Mouse (Mus musculus): Measurements from ENCODE around the gene Gpkow. TPM values are rescaled to one million over a fixed set of nuclear protein-coding genes. Genes with fewer than 3 reads are reported as not detected.

Gene Gpkow
- polyA plus RNA-seq, 1 experiment from 2014 or later, result 18.5 TPM

DNA sequence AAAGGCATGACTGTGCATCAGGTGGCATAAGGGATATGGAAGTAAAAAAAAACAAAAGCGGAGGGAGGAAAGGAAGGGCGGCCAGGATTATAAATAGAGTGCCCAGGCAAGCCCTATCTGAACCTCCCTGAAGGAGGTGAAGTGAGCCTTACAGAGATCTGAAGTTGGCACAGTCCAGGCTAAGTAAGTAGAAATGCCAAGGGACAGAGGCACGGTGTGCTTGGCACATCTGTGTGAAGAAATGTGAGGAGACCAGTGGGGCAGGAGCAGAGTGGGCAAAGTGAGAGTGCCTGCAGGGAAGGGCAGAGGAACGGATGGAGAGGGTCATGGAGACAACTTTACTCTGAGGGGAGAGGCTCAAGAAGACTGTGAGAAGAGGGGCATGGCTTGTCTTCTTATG is 35.8 kb upstream of the Gpkow start:
- TF ChIP-seq EP300 (optimal IDR thresholded peaks at IDR 0.05) (no peak), CTCF (IDR thresholded peaks at IDR 0.05; ENCODE audit: low read depth) (no peak)
- WGBS, result 74% methylated on average over 4 of the region's 4 CpGs
- Histone ChIP-seq H3K27me3 (ENCODE audit: control insufficient read depth, insufficient read depth, low read length) (no peaks in the 10 kb centered on the region), H3K27ac (replicated peaks) (no peak overlapping the region), H3K9ac (ENCODE audit: low read length) (no peak overlapping the region), H3K4me1 (replicated peaks; ENCODE audit: control insufficient read depth, insufficient read depth) (no peaks in the 10 kb centered on the region), H3K4me2 (replicated peaks; ENCODE audit: low read depth) (no peak overlapping the region), H3K4me3 (ENCODE audit: low read depth, low read length) (no peak overlapping the region), H3K36me3 (ENCODE audit: control insufficient read depth, insufficient read depth, low read length) (no peaks in the 10 kb centered on the region), H3K9me3 (ENCODE audit: control insufficient read depth, low read length) (no peaks in the 10 kb centered on the region)
- no peak for DNase-seq (ENCODE audit: low spot score)
- no peak for ATAC-seq (ENCODE audit: low FRiP score, low TSS enrichment)

DNA sequence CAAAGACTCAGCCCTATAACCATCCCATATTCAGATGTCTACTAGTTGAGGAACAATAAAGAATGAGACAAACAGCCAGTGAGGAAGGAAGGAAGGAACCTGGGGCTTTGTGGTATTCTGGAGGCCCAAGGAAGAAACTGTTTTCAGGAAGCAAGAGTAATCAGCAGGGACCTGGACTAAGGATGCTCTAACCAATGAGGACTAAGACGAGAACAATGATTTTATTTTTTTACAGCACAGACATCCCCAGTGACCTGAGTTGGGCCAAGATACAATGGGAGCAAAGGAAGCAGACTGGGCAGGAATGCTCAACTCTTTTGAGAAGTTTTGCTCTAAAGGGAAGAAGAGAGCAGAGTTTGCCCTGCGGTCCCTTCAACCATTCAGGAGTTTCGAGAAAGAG is 34.0 kb upstream of the Gpkow start:
- Histone ChIP-seq H3K27me3 (ENCODE audit: control insufficient read depth, insufficient read depth, low read length) (no peaks in the 10 kb centered on the region), H3K9me3 (ENCODE audit: control insufficient read depth, low read length) (no peaks in the 10 kb centered on the region), H3K4me2 (replicated peaks; ENCODE audit: low read depth) (no peak overlapping the region), H3K27ac (replicated peaks) (no peak overlapping the region), H3K4me3 (ENCODE audit: low read depth, low read length) (no peak overlapping the region), H3K4me1 (replicated peaks; ENCODE audit: control insufficient read depth, insufficient read depth) (no peaks in the 10 kb centered on the region), H3K36me3 (ENCODE audit: control insufficient read depth, insufficient read depth, low read length) (no peaks in the 10 kb centered on the region), H3K9ac (ENCODE audit: low read length) (no peak overlapping the region)
- no peak for TF ChIP-seq CTCF (IDR thresholded peaks at IDR 0.05; ENCODE audit: low read depth)
- TF ChIP-seq EP300 (optimal IDR thresholded peaks at IDR 0.05), result no peak
- WGBS, result 70% methylated on average over 3 of the region's 3 CpGs
- DNase-seq (ENCODE audit: low spot score) (no peak), ATAC-seq (ENCODE audit: low FRiP score, low TSS enrichment) (no peak)

DNA sequence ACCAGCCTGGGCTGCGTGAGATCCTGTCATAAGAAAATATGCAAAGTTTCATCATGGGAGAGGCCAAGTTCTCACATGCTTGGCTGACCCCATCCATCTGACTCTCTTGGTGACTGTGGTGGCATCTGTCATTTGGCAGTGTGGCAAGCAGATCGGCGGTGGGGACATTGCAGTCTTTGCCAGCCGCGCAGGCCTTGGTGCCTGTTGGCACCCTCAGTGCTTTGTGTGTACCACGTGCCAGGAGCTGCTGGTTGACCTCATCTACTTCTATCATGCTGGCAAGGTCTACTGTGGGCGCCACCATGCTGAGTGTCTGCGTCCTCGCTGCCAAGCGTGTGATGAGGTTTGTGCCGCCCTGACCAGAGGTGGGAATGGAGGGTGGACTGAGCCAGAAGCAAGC is 32.1 kb upstream of the Gpkow start:
- H3K27me3 ChIP-seq (ENCODE audit: control insufficient read depth, insufficient read depth, low read length), result no peaks in the 10 kb centered on the region
- no peak overlapping the region for H3K4me3 ChIP-seq (ENCODE audit: low read depth, low read length)
- no peak overlapping the region for H3K9ac ChIP-seq (ENCODE audit: low read length)
- no peaks in the 10 kb centered on the region for H3K36me3 ChIP-seq (ENCODE audit: control insufficient read depth, insufficient read depth, low read length)
- H3K4me2 ChIP-seq (replicated peaks; ENCODE audit: low read depth), result no peak overlapping the region
- DNase-seq (ENCODE audit: low spot score) (no peak), ATAC-seq (ENCODE audit: low FRiP score, low TSS enrichment) (no peak)
- 93% methylated on average over 9 of the region's 11 CpGs for WGBS
- H3K9me3 ChIP-seq (ENCODE audit: control insufficient read depth, low read length), result no peaks in the 10 kb centered on the region
- H3K27ac ChIP-seq (replicated peaks), result no peak overlapping the region
- TF ChIP-seq EP300 (optimal IDR thresholded peaks at IDR 0.05), result no peak
- TF ChIP-seq CTCF (IDR thresholded peaks at IDR 0.05; ENCODE audit: low read depth), result no peak
- H3K4me1 ChIP-seq (replicated peaks; ENCODE audit: control insufficient read depth, insufficient read depth), result no peaks in the 10 kb centered on the region

DNA sequence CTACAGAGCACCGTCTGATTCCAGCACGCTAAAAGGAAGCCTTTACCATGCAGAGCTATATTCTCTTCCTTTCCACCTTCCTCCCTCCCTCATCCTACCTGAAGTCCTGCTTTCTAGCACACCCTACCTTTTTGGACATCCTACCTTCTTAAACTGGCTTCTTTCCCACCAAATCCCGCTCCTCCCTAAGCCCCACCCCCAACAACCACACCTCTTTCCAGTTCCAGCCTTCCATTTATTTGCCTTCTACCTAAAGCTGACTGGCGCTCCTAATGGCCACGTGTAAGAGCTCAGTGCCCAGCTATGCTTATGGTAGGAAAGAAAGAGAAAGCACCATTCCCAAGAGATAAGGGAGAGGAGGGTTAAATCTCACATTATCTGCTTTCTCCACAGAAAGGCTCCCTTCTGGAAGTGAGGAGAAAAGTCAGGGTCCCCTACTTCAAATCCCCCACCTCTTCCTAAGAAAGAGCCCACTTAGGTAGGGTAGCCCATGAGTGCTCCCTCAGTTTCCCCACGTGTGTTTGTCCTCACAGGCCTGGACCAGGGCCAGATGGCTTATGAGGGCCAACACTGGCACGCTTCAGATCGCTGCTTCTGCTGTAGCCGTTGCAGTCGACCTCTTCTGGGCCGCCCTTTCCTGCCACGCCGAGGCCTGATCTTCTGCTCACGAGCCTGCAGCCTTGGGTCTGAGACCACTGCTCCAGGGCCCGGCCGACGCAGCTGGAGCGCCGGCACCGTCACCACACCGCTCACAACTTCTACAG is 31.0 kb upstream of the Gpkow start:
- Histone ChIP-seq H3K9me3 (ENCODE audit: control insufficient read depth, low read length) (no peaks in the 10 kb centered on the region), H3K9ac (ENCODE audit: low read length) (no peak overlapping the region), H3K36me3 (ENCODE audit: control insufficient read depth, insufficient read depth, low read length) (no peaks in the 10 kb centered on the region), H3K4me2 (replicated peaks; ENCODE audit: low read depth) (no peak overlapping the region), H3K27me3 (ENCODE audit: control insufficient read depth, insufficient read depth, low read length) (no peaks in the 10 kb centered on the region), H3K4me3 (ENCODE audit: low read depth, low read length) (no peak overlapping the region), H3K27ac (replicated peaks) (no peak overlapping the region), H3K4me1 (replicated peaks; ENCODE audit: control insufficient read depth, insufficient read depth) (no peaks in the 10 kb centered on the region)
- TF ChIP-seq CTCF (IDR thresholded peaks at IDR 0.05; ENCODE audit: low read depth), result no peak
- no peak for TF ChIP-seq EP300 (optimal IDR thresholded peaks at IDR 0.05)
- ATAC-seq (ENCODE audit: low FRiP score, low TSS enrichment) (no peak), DNase-seq (ENCODE audit: low spot score) (peak; percentile 36)
- 61% methylated on average over 20 of the region's 21 CpGs for WGBS

DNA sequence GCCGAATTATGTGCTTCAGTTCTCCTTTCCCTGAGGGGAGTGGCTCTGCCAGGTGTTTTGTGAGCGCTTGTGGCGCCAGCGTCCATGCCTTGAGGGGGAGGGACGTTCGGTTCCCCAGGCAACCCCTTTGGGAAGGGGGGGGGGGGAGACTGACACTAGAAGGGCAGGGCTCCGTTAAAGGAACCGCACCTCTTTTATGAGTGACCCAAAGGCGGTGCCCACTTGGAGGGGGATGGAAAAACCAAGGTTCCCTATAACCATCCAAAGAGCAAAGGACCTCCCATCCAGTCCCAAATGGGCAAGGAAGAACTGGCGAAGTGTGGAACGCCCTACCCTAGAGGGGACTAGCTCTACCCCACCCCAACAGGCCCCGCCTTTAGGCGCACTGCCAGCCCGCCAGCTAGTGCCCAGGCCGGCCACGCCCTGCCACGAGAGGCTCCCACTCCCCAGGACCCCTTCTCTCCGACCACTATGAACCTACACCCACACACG is 26.5 kb upstream of the Gpkow start:
- Histone ChIP-seq H3K27me3 (ENCODE audit: control insufficient read depth, insufficient read depth, low read length) (no peaks in the 10 kb centered on the region), H3K4me2 (replicated peaks; ENCODE audit: low read depth) (peak overlapping the region; percentile 50), H3K27ac (replicated peaks) (peak overlapping the region; percentile 86), H3K4me3 (ENCODE audit: low read depth, low read length) (peak overlapping the region; percentile 55), H3K36me3 (ENCODE audit: control insufficient read depth, insufficient read depth, low read length) (no peaks in the 10 kb centered on the region), H3K9me3 (ENCODE audit: control insufficient read depth, low read length) (no peaks in the 10 kb centered on the region), H3K9ac (ENCODE audit: low read length) (peak overlapping the region; percentile 60), H3K4me1 (replicated peaks; ENCODE audit: control insufficient read depth, insufficient read depth) (no peaks in the 10 kb centered on the region)
- peak; percentile 74 for ATAC-seq (ENCODE audit: low FRiP score, low TSS enrichment)
- WGBS, result 11% methylated on average over 15 of the region's 19 CpGs
- TF ChIP-seq CTCF (IDR thresholded peaks at IDR 0.05; ENCODE audit: low read depth) (no peak), EP300 (optimal IDR thresholded peaks at IDR 0.05) (no peak)
- DNase-seq (ENCODE audit: low spot score), result peak; percentile 83

DNA sequence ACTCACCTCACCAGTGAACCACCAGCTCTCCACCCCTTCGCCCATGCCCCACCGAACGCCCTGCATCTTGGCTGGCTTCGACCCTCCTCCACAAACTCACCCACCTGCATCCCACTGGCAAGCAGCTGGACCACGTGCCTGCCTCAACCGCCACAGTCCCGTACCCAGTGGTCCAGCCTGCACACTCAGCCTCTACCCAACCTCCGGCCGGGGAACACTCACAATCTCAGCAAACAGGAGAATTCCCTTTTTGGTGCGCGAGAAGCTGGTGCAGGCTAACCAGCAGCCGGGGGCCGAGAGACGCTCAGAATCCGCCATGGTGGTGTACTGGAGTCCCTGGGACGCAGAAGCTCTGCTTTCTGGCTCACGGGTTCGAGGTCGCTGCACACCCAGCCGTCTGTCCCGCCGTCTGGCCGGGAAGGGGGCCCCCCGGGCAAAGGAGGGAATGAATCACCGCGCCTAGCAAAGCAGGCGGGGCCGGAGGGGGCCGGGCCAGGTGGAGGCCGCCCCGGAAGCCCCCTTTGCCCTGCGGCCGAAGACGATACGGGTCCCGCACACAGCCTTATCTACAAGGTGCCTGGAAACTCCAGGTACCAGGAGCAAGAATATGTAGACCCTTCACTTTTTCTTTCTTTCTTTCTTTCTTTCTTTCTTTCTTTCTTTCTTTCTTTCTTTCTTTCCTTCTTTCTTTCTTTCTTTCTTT is 25.9 kb upstream of the Gpkow start, which contains the start of gene Plp2:
Gene Plp2 (minus strand): TSS at position 470 of the 703 bp plus-strand sequence.
- WGBS, result 14% methylated on average over 26 of the region's 36 CpGs
- peak within 1 kb of the TSS; percentile 55 for H3K4me3 ChIP-seq (ENCODE audit: low read depth, low read length)
- H3K9ac ChIP-seq (ENCODE audit: low read length), result peak within 1 kb of the TSS; percentile 60
- H3K27me3 ChIP-seq (ENCODE audit: control insufficient read depth, insufficient read depth, low read length), result no peaks in the 10 kb centered on the region
- H3K9me3 ChIP-seq (ENCODE audit: control insufficient read depth, low read length), result no peaks in the 10 kb centered on the region
- DNase-seq (ENCODE audit: low spot score) (peak; percentile 72), ATAC-seq (ENCODE audit: low FRiP score, low TSS enrichment) (peak; percentile 60)
- peak within 1 kb of the TSS; percentile 50 for H3K4me2 ChIP-seq (replicated peaks; ENCODE audit: low read depth)
- no peaks in the 10 kb centered on the region for H3K4me1 ChIP-seq (replicated peaks; ENCODE audit: control insufficient read depth, insufficient read depth)
- no peaks in the 10 kb centered on the region for H3K36me3 ChIP-seq (ENCODE audit: control insufficient read depth, insufficient read depth, low read length)
- TF ChIP-seq CTCF (IDR thresholded peaks at IDR 0.05; ENCODE audit: low read depth), result no peak
- TF ChIP-seq EP300 (optimal IDR thresholded peaks at IDR 0.05), result no peak
- H3K27ac ChIP-seq (replicated peaks), result peak within 1 kb of the TSS; percentile 86

All from stomach, postnatal 0 days (tissue).